Mouse (Mus musculus) midbrain, embryonic 16.5 days (tissue): ENCODE measurements around the gene Rbm10. TPM values are rescaled to one million over a fixed set of nuclear protein-coding genes. Genes with fewer than 3 reads are reported as not detected.

Experiments used
- ATAC-seq: fragments of 200-750 bp; cut with Nextera tagmentation; 2 replicates; pipeline ENCODE4 v1.8.0; 2017; ENCODE audit warnings: moderate TSS enrichment
- H3K27ac ChIP-seq: fragments of 300-500 bp; sonication (generic); 2 replicates; pipeline ENCODE4 v1.5.1; 2014; ENCODE audit warnings: mild to moderate bottlenecking, low read length, mixed read lengths
- H3K27me3 ChIP-seq: fragments of 300-500 bp; sonication (generic); 2 replicates; pipeline ENCODE4 v1.6.1; 2014; ENCODE audit warnings: low read depth, low read length, mixed read lengths; ENCODE audit not compliant: control insufficient read depth, insufficient read depth
- H3K36me3 ChIP-seq: fragments of 300-500 bp; sonication (generic); 2 replicates; pipeline ENCODE4 v1.6.1; 2014; ENCODE audit warnings: mild to moderate bottlenecking, low read length, moderate library complexity, mixed read lengths; ENCODE audit not compliant: control insufficient read depth, insufficient read depth
- H3K4me1 ChIP-seq: fragments of 300-500 bp; sonication (generic); 2 replicates; pipeline ENCODE4 v1.6.1; 2014; ENCODE audit warnings: mild to moderate bottlenecking, low read length, mixed read lengths; ENCODE audit not compliant: control insufficient read depth, insufficient read depth
- H3K4me2 ChIP-seq: fragments of 300-500 bp; sonication (generic); 2 replicates; pipeline ENCODE4 v1.6.1; 2014; ENCODE audit warnings: mild to moderate bottlenecking, low read length, mixed read lengths
- H3K4me3 ChIP-seq: fragments of 300-500 bp; sonication (generic); 2 replicates; pipeline ENCODE4 v1.5.1; 2014; ENCODE audit warnings: low read depth, mild to moderate bottlenecking, low read length, moderate library complexity, mixed read lengths
- H3K9ac ChIP-seq: fragments of 300-500 bp; sonication (generic); 2 replicates; pipeline ENCODE4 v1.6.1; 2014; ENCODE audit warnings: low read depth, low read length, mixed read lengths
- H3K9me3 ChIP-seq: fragments of 300-500 bp; sonication (generic); replicated peaks from 2 replicates; pipeline ENCODE4 v1.6.1; 2014; ENCODE audit warnings: mild to moderate bottlenecking, low read length, mixed read lengths; ENCODE audit not compliant: control insufficient read depth, poor library complexity, severe bottlenecking
- WGBS: fragments of 180-500 bp; shearing (Covaris S2); extraction: QIAGEN DNeasy Blood & Tissue Kit; methylation state at CpG from one replicate; pipeline ENCODE4 v1.1.7; 2014; 5-methylcytosine and 5-hydroxymethylcytosine counted together
- polyA plus RNA-seq: library from polyadenylated mRNA; unstranded; fragments of >200 nt; fragmentation: Nextera tagmentation; extraction: Ambion mirVana; gene quantifications from 2 replicates; pipeline ENCODE4 v1.2.1, GENCODE M21; 2015

Rbm10 gene
- polyA plus RNA-seq, 1 experiment from 2014 or later: 48.2 TPM

DNA sequence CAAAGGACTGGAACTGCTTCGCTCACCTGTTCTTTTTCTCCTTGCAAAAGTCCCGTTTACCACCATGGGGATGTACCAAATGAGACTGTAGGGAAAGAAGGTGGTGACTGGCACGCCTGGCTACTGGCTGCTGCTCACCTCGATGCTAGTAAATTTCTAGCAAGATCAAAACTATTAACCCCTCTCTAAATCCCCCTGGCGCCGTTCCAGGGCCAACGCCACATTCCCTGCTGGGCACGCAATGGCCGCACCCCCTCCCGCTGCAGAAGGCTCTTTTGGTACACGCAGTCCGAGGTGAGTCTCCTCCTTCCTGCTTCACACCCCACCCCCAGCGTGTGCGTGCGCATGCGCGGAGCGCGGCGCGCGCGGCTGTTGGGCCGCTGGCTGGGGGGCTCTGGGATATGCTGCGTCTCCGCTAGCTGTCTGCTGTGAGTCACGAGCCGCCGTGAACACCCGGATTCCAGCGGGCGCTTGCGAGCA, 70.8 kb downstream of the Rbm10 start:
- WGBS: 26% methylated on average over 31 of the region's 33 CpGs
- peak; percentile 93 for ATAC-seq

DNA sequence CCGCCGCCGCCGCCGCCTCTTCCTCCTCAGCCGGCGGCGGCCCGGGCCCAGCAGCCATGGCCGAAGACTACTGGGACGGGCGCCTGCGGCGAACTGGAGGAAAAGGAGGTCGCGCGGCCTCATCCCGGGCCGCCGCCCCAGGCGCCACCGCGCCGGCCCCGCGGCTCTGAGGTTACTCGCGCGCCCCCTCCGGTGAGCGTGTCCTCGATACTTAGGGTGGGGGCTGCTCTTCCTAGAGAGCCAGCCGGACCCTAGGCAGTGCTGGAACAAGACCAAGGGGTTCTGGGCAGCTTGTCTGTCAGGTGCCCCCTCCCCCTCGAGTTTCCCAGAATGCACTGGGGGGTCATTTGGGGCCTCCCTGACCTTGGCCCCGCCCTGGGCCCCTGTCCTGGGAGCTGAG, 71.3 kb downstream of the Rbm10 start:
- Histone ChIP-seq H3K9me3 (no peaks in the 10 kb centered on the region), H3K36me3 (0 out of 2 replicates have a peak, but pooled peaks cover 1% of the 10 kb centered on the region), H3K4me1 (peaks cover 13% of the 10 kb centered on the region), H3K27ac (peak overlapping the region; percentile 93), H3K9ac (peak overlapping the region; percentile 85), H3K4me3 (peak overlapping the region; percentile 63), H3K27me3 (no peaks in the 10 kb centered on the region), H3K4me2 (peak overlapping the region; percentile 69)
- peak; percentile 54 for ATAC-seq
- WGBS: 9% methylated on average over 5 of the region's 35 CpGs

More for the DNA sequence above, 70.8 kb downstream of the Rbm10 start:
- peak overlapping the region; percentile 69 for H3K4me2 ChIP-seq
- H3K27me3 ChIP-seq: no peaks in the 10 kb centered on the region
- no peaks in the 10 kb centered on the region for H3K9me3 ChIP-seq
- peak overlapping the region; percentile 85 for H3K9ac ChIP-seq
- H3K4me1 ChIP-seq: peaks cover 13% of the 10 kb centered on the region
- H3K36me3 ChIP-seq: no peaks in the 10 kb centered on the region
- H3K27ac ChIP-seq: peak overlapping the region; percentile 93
- H3K4me3 ChIP-seq: peak overlapping the region; percentile 63

DNA sequence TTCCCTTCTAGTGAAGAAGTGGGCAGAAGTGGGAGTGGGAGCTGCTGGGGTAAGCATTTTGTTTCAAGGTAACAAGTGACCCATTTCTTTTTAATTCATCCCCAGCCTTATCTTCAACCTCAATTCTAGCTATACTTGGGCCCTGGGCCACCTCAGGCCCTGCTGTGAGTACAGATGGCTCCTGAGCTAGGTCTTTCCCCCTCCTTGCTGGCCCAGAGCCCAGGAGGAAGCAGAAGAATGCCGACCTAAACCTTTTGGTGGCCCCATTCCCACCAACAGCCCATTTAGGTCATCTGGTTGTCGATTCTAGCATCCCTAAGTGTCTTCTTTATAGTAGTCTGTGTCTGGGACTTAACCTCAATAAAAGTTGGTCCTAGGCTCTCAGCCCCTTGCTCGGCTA, 74.3 kb downstream of the Rbm10 start:
- Histone ChIP-seq H3K4me1 (peaks cover 13% of the 10 kb centered on the region), H3K9ac (no peak overlapping the region), H3K36me3 (peaks cover 9% of the 10 kb centered on the region; the same call in 1 of the 2 replicates), H3K4me2 (no peak overlapping the region), H3K9me3 (no peaks in the 10 kb centered on the region), H3K27ac (no peak overlapping the region), H3K4me3 (no peak overlapping the region), H3K27me3 (no peaks in the 10 kb centered on the region)
- WGBS: 88% methylated on average over 3 of the region's 3 CpGs
- no peak for ATAC-seq

DNA sequence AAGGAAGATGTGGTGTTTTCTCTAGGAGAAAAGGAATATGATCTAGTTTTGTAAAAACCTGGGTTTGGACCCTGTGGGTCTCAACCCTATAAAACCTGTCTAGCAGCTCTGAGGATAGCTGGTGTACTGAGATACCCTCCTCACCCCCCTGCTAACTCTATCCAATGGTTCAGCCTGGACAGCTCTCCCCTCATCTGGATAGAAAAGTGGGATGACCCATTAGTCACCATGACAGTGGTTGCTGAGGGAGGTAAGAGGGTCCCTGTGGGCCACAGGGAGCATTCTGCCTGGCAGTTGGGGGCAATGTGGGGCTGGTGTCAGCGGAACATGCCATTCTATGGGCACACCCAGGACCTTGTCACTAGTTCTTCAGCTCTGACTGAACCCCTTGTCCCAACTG, 75.3 kb downstream of the Rbm10 start:
- peaks cover 11% of the 10 kb centered on the region; the same call in 1 of the 2 replicates for H3K36me3 ChIP-seq
- WGBS: 78% methylated on average over 1 of the region's 1 CpGs
- H3K4me2 ChIP-seq: no peak overlapping the region
- H3K4me1 ChIP-seq: peaks cover 10% of the 10 kb centered on the region
- no peak overlapping the region for H3K4me3 ChIP-seq
- H3K27me3 ChIP-seq: no peaks in the 10 kb centered on the region
- no peak overlapping the region for H3K27ac ChIP-seq
- H3K9ac ChIP-seq: no peak overlapping the region
- H3K9me3 ChIP-seq: no peaks in the 10 kb centered on the region
- ATAC-seq: no peak

DNA sequence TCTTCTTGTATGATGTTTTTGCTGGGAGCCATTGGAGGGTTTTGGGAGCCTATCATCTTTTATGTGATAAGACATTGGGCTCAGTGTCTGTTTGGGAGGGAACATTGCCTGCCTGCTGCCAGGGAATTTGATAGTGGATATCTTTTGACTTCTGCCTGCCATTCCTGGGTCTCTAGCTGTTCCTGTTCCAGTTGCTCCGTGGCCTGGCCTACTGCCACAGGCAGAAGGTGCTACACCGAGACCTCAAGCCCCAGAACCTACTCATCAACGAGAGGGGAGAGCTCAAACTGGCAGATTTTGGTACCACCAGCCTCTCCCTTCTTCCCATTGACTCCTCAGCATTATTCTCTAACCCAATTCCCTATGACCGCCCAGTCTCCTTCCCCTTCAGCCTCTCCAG, 78.5 kb downstream of the Rbm10 start:
- Histone ChIP-seq H3K27ac (no peak overlapping the region), H3K9me3 (no peaks in the 10 kb centered on the region), H3K9ac (no peak overlapping the region), H3K36me3 (peaks cover 13% of the 10 kb centered on the region; the same call in 1 of the 2 replicates), H3K27me3 (no peaks in the 10 kb centered on the region), H3K4me3 (no peak overlapping the region), H3K4me1 (no peaks in the 10 kb centered on the region), H3K4me2 (no peak overlapping the region)
- no peak for ATAC-seq
- WGBS: 93% methylated on average over 4 of the region's 4 CpGs

Other genes with a start within 250 kb of the Rbm10 start
- gene Jade3, start 191.8 kb upstream of the Rbm10 start, polyA plus RNA-seq: 5.3 and 6.3 TPM in 2 replicates
- 0.63 and 0.82 TPM in 2 replicates for gene Rgn, start 67.7 kb upstream of the Rbm10 start, polyA plus RNA-seq
- gene Ndufb11, start 116 bp downstream of the Rbm10 start, polyA plus RNA-seq: 209 TPM in 2 replicates
- gene Uba1, start 40.8 kb downstream of the Rbm10 start, polyA plus RNA-seq: 385 and 404 TPM in 2 replicates
- 138 and 148 TPM in 2 replicates for gene Cdk16, start 70.5 kb downstream of the Rbm10 start, polyA plus RNA-seq
- 108 and 109 TPM in 2 replicates for gene Usp11, start 86.4 kb downstream of the Rbm10 start, polyA plus RNA-seq
- 379 and 431 TPM in 2 replicates for gene Araf, start 180.3 kb downstream of the Rbm10 start, polyA plus RNA-seq